Mouse (Mus musculus) T-helper 2 cell (primary cell): ENCODE data around the gene Srebf2.
"Not testable (repeated sequence)": the region's sequence is repeated elsewhere in the genome, so short reads cannot be mapped to it uniquely, and the experiment has no call there.

Source experiments
- in situ Hi-C: fragments of 300-600 bp; cut with MboI, MseI; formaldehyde crosslinking; loops from one replicate; pipeline ENCODE4 v1.15.1; 2025; ENCODE audit warnings: high pct_unique_total_duplicates

Srebf2 gene

GRCm38 (mm10) chr15:82146770-82147610, at the start of gene Srebf2:
Gene Srebf2 (plus strand): TSS chr15:82147181.
- in situ Hi-C loops: no loop called here

- in situ Hi-C loops: no loop called here
These were observed 39.9 kb upstream of the Srebf2 start for GRCm38 (mm10) chr15:82106953-82107555.

- in situ Hi-C loops: loop anchor here (5.0 kb wide), 1 partner anchor 58 kb away; no protein-coding TSS in a partner anchor
These were observed 26.4 kb upstream of the Srebf2 start for GRCm38 (mm10) chr15:82120544-82120943.

- in situ Hi-C loops: not testable (repeated sequence)
These were observed 20.3 kb upstream of the Srebf2 start for GRCm38 (mm10) chr15:82126690-82127089.

- in situ Hi-C loops: no loop called here
These were observed 19.3 kb upstream of the Srebf2 start, which contains the start of gene Ccdc134 for GRCm38 (mm10) chr15:82127426-82128374. Gene Ccdc134 (plus strand): TSS chr15:82127922.

- in situ Hi-C loops: no loop called here
These were observed 18.6 kb upstream of the Srebf2 start for GRCm38 (mm10) chr15:82128398-82128797.

GRCm38 (mm10) chr15:82130599-82130998, 16.4 kb upstream of the Srebf2 start:
- in situ Hi-C loops: loop anchor here (5.0 kb wide), 1 partner anchor 107 kb away; no protein-coding TSS in a partner anchor

- in situ Hi-C loops: no loop called here
These were observed 11.6 kb upstream of the Srebf2 start for GRCm38 (mm10) chr15:82135372-82135771.

GRCm38 (mm10) chr15:82138565-82138964, 8.4 kb upstream of the Srebf2 start:
- in situ Hi-C loops: no loop called here

GRCm38 (mm10) chr15:82139196-82139595, 7.8 kb upstream of the Srebf2 start:
- in situ Hi-C loops: no loop called here

- in situ Hi-C loops: no loop called here
These were observed 6.6 kb upstream of the Srebf2 start for GRCm38 (mm10) chr15:82140355-82140754.

GRCm38 (mm10) chr15:82144157-82144556, 2.8 kb upstream of the Srebf2 start:
- in situ Hi-C loops: no loop called here

GRCm38 (mm10) chr15:82145408-82145807, 1.6 kb upstream of the Srebf2 start:
- in situ Hi-C loops: no loop called here

- in situ Hi-C loops: no loop called here
These were observed 871 bp upstream of the Srebf2 start for GRCm38 (mm10) chr15:82145851-82146769.

- in situ Hi-C loops: no loop called here
These were observed 680 bp downstream of the Srebf2 start for GRCm38 (mm10) chr15:82147611-82148111.

GRCm38 (mm10) chr15:82148510-82148911, 1.5 kb downstream of the Srebf2 start:
- in situ Hi-C loops: no loop called here

GRCm38 (mm10) chr15:82150042-82150441, 3.1 kb downstream of the Srebf2 start:
- in situ Hi-C loops: no loop called here

- in situ Hi-C loops: no loop called here
These were observed 4.2 kb downstream of the Srebf2 start for GRCm38 (mm10) chr15:82151176-82151575.

GRCm38 (mm10) chr15:82152022-82152421, 5.0 kb downstream of the Srebf2 start:
- in situ Hi-C loops: no loop called here

GRCm38 (mm10) chr15:82152435-82152834, 5.5 kb downstream of the Srebf2 start:
- in situ Hi-C loops: no loop called here
